Mouse (Mus musculus) C2C12 (cell line): ENCODE measurements around the gene Kank3. TPM values are rescaled to one million over a fixed set of nuclear protein-coding genes. Genes with fewer than 3 reads are reported as not detected.

Experiments used
- H3K27me3 ChIP-seq: one replicate; pipeline ENCODE4 v1.6.1; 2011; ENCODE audit not compliant: control insufficient read depth, insufficient read depth, insufficient read length
- H3K36me3 ChIP-seq: one replicate; pipeline ENCODE4 v1.6.1; 2011; ENCODE audit not compliant: control insufficient read depth, insufficient read depth
- H3K4me3 ChIP-seq: one replicate; pipeline ENCODE4 v1.5.1; 2011; ENCODE audit warnings: mild to moderate bottlenecking, control low read depth; ENCODE audit not compliant: poor library complexity, insufficient read depth, severe bottlenecking
- H3K79me2 ChIP-seq: one replicate; pipeline ENCODE4 v1.6.1; 2011; ENCODE audit not compliant: control insufficient read depth, insufficient read depth
- H3K79me3 ChIP-seq: one replicate; pipeline ENCODE4 v1.6.1; 2011; ENCODE audit warnings: low read depth, control low read depth
- H3ac ChIP-seq: one replicate; pipeline ENCODE3; 2011; ENCODE audit warnings: low read depth; ENCODE audit not compliant: control insufficient read depth, insufficient read length
- CEBPB ChIP-seq: IDR thresholded peaks from one replicate; pipeline ENCODE4 v1.6.1; 2011; ENCODE audit warnings: low read depth, mild to moderate bottlenecking, control low read depth, moderate library complexity
- CTCF ChIP-seq: IDR thresholded peaks from one replicate; pipeline ENCODE4 v1.5.1; 2011; ENCODE audit not compliant: control insufficient read depth, insufficient read depth, insufficient read length
- FOSL1 ChIP-seq: IDR thresholded peaks from one replicate; pipeline ENCODE4 v1.8.0; 2011; ENCODE audit warnings: mild to moderate bottlenecking, low read length; ENCODE audit not compliant: poor library complexity, insufficient read depth, severe bottlenecking
- MAX ChIP-seq: IDR thresholded peaks from one replicate; pipeline ENCODE4 v1.6.1; 2011; ENCODE audit warnings: mild to moderate bottlenecking, control low read depth
- MYOD1 ChIP-seq: IDR thresholded peaks from one replicate; pipeline ENCODE4 v1.6.1; 2011; ENCODE audit warnings: low read depth; ENCODE audit not compliant: control insufficient read depth, insufficient read length
- MYOG ChIP-seq: IDR thresholded peaks from one replicate; pipeline ENCODE4 v1.6.1; 2011; ENCODE audit not compliant: control insufficient read depth, insufficient read length; ENCODE audit errors: extremely low read depth
- USF1 ChIP-seq: IDR thresholded peaks from one replicate; pipeline ENCODE4 v1.6.1; 2011; ENCODE audit warnings: low read depth, mild to moderate bottlenecking, control low read depth, moderate library complexity
- polyA plus RNA-seq: library from polyadenylated mRNA; unstranded; fragments of >200 nt; fragmentation: generic; extraction: Trizol; gene quantifications from one replicate; pipeline ENCODE4 v1.2.1, GENCODE M21; 2012; ENCODE audit warnings: missing spikeins

Kank3 gene
- polyA plus RNA-seq, 1 experiment = 5.0 TPM

DNA sequence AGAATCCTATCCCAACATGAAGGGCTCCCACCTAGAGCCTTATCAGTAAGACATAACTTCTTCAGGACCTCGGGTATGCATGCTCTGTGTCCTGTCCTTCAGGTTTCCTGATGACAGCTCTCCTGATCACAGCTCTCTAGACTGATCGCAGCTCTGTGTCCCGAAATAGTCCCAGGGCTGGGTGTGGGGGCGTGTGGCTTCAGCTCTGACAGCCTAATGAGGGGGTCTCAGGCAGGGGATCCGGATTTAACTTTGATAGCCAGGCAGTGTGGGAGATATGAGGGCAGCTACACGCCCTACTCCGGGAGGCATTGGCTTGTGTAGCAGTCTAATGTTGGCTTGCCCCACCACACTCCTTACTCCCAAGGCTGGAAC, 810 bp downstream of the Kank3 start:
- no peak for TF ChIP-seq MAX
- TF ChIP-seq MYOD1 = no peak
- TF ChIP-seq CTCF = no peak
- TF ChIP-seq FOSL1 = no peak
- no peak for TF ChIP-seq USF1
- TF ChIP-seq CEBPB = no peak

DNA sequence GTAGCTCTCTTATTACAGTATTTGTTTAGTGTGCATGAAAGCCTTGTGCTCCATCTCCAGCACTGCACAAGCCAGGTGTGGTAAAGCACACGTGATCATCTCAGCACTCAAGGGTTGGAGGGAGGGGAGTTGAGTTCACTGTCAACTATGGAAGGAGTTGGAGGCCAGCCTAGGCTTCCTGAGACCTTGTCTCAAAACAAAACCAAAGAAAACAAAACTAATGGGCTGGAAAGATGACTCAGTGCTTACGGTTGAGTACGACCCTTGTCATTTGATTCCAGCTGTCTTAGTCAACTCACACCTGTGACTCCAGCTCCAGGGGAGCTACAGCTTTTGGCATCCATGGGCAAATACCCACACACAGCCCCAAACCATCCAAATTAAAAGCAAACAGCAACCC, 2.2 kb downstream of the Kank3 start:
- TF ChIP-seq MAX (no peak), CEBPB (no peak), MYOD1 (peak; percentile 89), USF1 (peak; percentile 86)
- no peaks in the 10 kb centered on the region for H3K36me3 ChIP-seq
- no peaks in the 10 kb centered on the region for H3K79me3 ChIP-seq
- no peaks in the 10 kb centered on the region for H3K27me3 ChIP-seq
- no peak overlapping the region for H3K4me3 ChIP-seq
- no peak overlapping the region for H3ac ChIP-seq
- H3K79me2 ChIP-seq = no peaks in the 10 kb centered on the region

More for the DNA sequence above, 810 bp downstream of the Kank3 start:
- no peaks in the 10 kb centered on the region for H3K27me3 ChIP-seq
- no peaks in the 10 kb centered on the region for H3K79me3 ChIP-seq
- H3K36me3 ChIP-seq = no peaks in the 10 kb centered on the region
- H3K79me2 ChIP-seq = no peaks in the 10 kb centered on the region
- H3K4me3 ChIP-seq = no peak overlapping the region
- H3ac ChIP-seq = no peak overlapping the region

DNA sequence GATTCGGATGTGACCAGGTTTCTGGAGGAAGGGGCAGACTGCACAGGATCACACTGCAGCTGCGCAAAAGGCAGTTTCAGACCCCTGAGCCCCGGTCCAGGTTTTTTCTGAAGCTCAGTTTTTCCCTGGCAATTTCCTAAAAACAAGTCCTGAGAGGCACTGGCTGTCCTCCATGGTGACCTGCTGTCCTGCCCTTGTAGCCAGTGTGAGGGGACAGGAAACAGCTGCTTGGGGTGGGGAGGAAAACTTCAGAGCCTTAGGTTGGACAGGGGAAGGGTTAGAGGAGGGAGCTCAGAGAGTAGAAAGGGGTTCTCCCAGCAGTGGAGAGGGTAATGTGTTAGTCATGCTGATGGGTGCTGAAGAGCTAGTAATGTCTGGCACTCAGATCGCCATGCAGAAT, 2.7 kb downstream of the Kank3 start:
- TF ChIP-seq MAX (no peak), CTCF (no peak), CEBPB (no peak), USF1 (no peak), FOSL1 (no peak), MYOD1 (no peak), MYOG (no peak)
- peaks cover under 1% of the 10 kb centered on the region for H3K36me3 ChIP-seq
- no peak overlapping the region for H3K4me3 ChIP-seq
- H3K27me3 ChIP-seq = no peaks in the 10 kb centered on the region
- H3ac ChIP-seq = no peak overlapping the region
- no peaks in the 10 kb centered on the region for H3K79me2 ChIP-seq
- no peaks in the 10 kb centered on the region for H3K79me3 ChIP-seq

DNA sequence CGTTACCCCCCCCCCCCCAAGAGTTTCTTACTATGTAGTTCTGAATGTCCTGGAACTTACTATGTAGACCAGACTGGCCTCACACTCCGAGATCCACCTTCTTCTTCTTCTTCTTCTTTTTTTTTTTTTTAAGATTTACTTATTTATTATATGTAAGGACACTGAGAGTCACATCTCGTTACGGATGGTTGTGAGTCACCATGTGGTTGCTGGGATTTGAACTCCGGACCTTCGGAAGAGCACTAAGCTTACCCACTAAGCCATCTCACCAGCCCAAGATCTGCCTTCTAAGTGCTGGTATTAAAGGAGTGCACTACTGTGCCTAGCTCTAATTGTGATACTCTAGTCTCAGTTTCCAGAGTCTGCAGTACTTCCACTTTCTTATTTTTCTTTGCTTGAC, 5.1 kb downstream of the Kank3 start:
- H3K4me3 ChIP-seq = no peak overlapping the region
- peaks cover 9% of the 10 kb centered on the region for H3K79me2 ChIP-seq
- no peaks in the 10 kb centered on the region for H3K27me3 ChIP-seq
- H3ac ChIP-seq = no peak overlapping the region
- peaks cover 24% of the 10 kb centered on the region for H3K36me3 ChIP-seq
- no peaks in the 10 kb centered on the region for H3K79me3 ChIP-seq
- no peak for TF ChIP-seq FOSL1
- no peak for TF ChIP-seq MYOD1
- TF ChIP-seq CEBPB = no peak
- no peak for TF ChIP-seq USF1
- no peak for TF ChIP-seq MAX
- no peak for TF ChIP-seq MYOG
- no peak for TF ChIP-seq CTCF

DNA sequence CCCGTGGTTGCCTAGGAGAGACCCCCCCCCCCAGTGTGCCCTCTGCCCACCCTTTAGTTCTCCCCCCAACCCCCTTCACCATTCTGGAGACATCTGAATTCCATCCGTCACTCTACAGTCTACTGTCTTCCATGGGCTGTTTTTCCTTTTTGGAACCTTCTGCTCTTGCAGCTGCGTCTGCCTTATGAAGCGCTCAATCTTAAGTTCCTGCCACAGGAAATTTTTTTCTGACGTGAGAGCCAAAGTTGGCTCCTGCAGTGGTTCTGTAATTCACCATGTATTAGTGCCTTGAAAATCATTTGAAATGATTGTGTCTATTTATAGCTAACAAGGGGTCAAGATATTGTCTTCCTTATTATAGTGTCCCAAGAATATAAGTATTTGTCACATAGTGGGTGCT, 6.3 kb downstream of the Kank3 start:
- Histone ChIP-seq H3K36me3 (peaks cover 36% of the 10 kb centered on the region), H3ac (no peak overlapping the region), H3K79me3 (no peaks in the 10 kb centered on the region), H3K27me3 (no peaks in the 10 kb centered on the region), H3K4me3 (no peak overlapping the region), H3K79me2 (peaks cover 14% of the 10 kb centered on the region)
- no peak for TF ChIP-seq MAX
- TF ChIP-seq USF1 = no peak
- TF ChIP-seq CTCF = no peak
- no peak for TF ChIP-seq CEBPB
- no peak for TF ChIP-seq MYOD1
- TF ChIP-seq MYOG = no peak
- no peak for TF ChIP-seq FOSL1

DNA sequence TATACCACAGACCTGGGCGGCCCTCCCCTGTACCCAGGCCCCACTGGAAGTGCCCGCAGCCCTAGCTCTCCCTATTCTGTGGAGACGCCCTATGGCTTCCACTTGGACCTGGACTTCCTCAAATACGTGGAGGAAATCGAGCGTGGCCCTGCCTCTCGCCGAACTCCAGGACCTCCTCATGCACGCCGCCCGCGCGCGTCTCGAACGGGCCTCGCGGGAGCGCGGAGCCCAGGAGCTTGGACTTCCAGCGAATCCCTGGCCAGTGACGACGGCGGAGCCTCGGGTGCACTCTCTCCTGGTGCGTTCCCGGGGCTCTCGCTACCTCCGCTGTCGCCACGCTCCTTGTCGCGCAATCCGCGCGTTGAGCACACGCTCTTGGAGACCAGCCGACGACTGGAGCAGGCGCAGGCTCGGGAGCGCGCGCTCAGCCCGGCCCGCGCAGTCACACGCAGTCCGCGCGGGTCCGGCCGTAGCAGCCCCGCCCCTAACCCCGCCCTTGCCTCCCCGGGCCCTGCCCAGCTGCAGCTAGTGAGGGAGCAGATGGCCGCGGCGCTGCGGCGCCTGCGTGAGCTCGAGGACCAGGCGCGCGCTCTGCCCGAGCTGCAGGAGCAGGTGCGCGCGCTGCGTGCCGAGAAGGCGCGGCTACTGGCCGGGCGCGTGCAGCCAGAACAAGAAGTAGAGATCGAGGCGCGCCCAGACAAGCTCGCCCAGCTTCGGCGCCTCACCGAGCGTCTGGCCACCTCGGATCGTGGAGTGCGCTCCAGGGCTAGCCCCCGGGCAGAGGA, 7.1 kb downstream of the Kank3 start:
- H3K4me3 ChIP-seq = peak overlapping the region; percentile 26
- H3K79me3 ChIP-seq = peaks cover 6% of the 10 kb centered on the region
- no peaks in the 10 kb centered on the region for H3K27me3 ChIP-seq
- peaks cover 22% of the 10 kb centered on the region for H3K79me2 ChIP-seq
- H3K36me3 ChIP-seq = peaks cover 44% of the 10 kb centered on the region
- peak; percentile 81 for TF ChIP-seq MAX
- no peak for TF ChIP-seq MYOD1
- H3ac ChIP-seq = peak overlapping the region; percentile 90
